ENCODE assay signal across 8 mouse cellular contexts in genomic region chr11:107506260-107506659, GRCm38 (mm10). TPM values are rescaled to one million over a fixed set of nuclear protein-coding genes. Genes with fewer than 3 reads are reported as not detected.
DNase-seq lines count a peak whose midpoint lies in the region; ATAC-seq and TF ChIP-seq lines count a peak whose summit lies in the region.

No protein-coding gene starts in this region.

- no peak overlapping the region for H3K4me2 ChIP-seq in embryonic facial prominence, embryonic 14.5 days (ENCODE audit: low read depth, low read length)
- no peak overlapping the region for H3K4me2 ChIP-seq in stomach, postnatal 0 days (replicated peaks; ENCODE audit: low read depth)

- no peak for ATAC-seq in CD4-positive, CD25-positive, alpha-beta regulatory T cell, adult 4 months
- no peak for ATAC-seq in embryonic facial prominence, embryonic 14.5 days (ENCODE audit: low read depth)
- 0 out of 2 replicates have a peak, but pooled peaks have one; percentile 40 for ATAC-seq in stomach, postnatal 0 days (ENCODE audit: low FRiP score, low TSS enrichment)

- no peak for TF ChIP-seq EP300 in stomach, postnatal 0 days (optimal IDR thresholded peaks at IDR 0.05)

- H3K27me3 ChIP-seq in embryonic facial prominence, embryonic 14.5 days (replicated peaks; ENCODE audit: control insufficient read depth, insufficient read depth, low read length): no peaks in the 10 kb centered on the region
- no peaks in the 10 kb centered on the region for H3K27me3 ChIP-seq in stomach, postnatal 0 days (ENCODE audit: control insufficient read depth, insufficient read depth, low read length)

- no peak overlapping the region for H3K4me3 ChIP-seq in left cerebral cortex, adult 2 months
- no peak overlapping the region for H3K4me3 ChIP-seq in embryonic facial prominence, embryonic 14.5 days (ENCODE audit: low read depth, low read length)
- H3K4me3 ChIP-seq in stomach, postnatal 0 days (ENCODE audit: low read depth, low read length): no peak overlapping the region

- no peak overlapping the region for H3K9ac ChIP-seq in embryonic facial prominence, embryonic 14.5 days (ENCODE audit: low read depth, low read length)
- H3K9ac ChIP-seq in stomach, postnatal 0 days (ENCODE audit: low read length): no peak overlapping the region

- DNase-seq in CD4-positive, CD25-positive, alpha-beta regulatory T cell, adult 2 months (ENCODE audit: low read depth, low spot score): peak; percentile 65
- DNase-seq in left cerebral cortex, adult 2 months (ENCODE audit: extremely low spot score in 1 of 2, low spot score in 2 of 2): no peak
- no peak for DNase-seq in left cerebral cortex, postnatal 4 days
- DNase-seq in embryonic facial prominence, embryonic 14.5 days (ENCODE audit: low spot score): peak; percentile 22
- peak; percentile 28 for DNase-seq in stomach, postnatal 0 days (ENCODE audit: low spot score)
- DNase-seq in cerebellum, postnatal 36 days: no peak
- DNase-seq in cerebellum, adult 18-20 months: no peak

- WGBS in embryonic facial prominence, embryonic 14.5 days: 78% methylated on average over 1 of the region's 1 CpGs
- 63% methylated on average over 1 of the region's 1 CpGs for WGBS in stomach, postnatal 0 days

- H3K9me3 ChIP-seq in embryonic facial prominence, embryonic 14.5 days (ENCODE audit: control insufficient read depth, low read length): no peaks in the 10 kb centered on the region
- H3K9me3 ChIP-seq in stomach, postnatal 0 days (ENCODE audit: control insufficient read depth, low read length): no peaks in the 10 kb centered on the region

- H3K4me1 ChIP-seq in embryonic facial prominence, embryonic 14.5 days (ENCODE audit: control insufficient read depth, insufficient read depth, low read length): peaks cover 4% of the 10 kb centered on the region; the same call in 1 of the 2 replicates
- 0 out of 2 replicates have a peak, but pooled peaks cover 2% of the 10 kb centered on the region for H3K4me1 ChIP-seq in stomach, postnatal 0 days (replicated peaks; ENCODE audit: control insufficient read depth, insufficient read depth)

- H3K36me3 ChIP-seq in embryonic facial prominence, embryonic 14.5 days (ENCODE audit: control insufficient read depth, insufficient read depth, low read length): no peaks in the 10 kb centered on the region
- H3K36me3 ChIP-seq in stomach, postnatal 0 days (ENCODE audit: control insufficient read depth, insufficient read depth, low read length): no peaks in the 10 kb centered on the region

- intact Hi-C loops in left cerebral cortex, adult 2 months (cut with DNase I): no loop called here
- intact Hi-C loops in left cerebral cortex, postnatal 4 days (cut with DNase I): no loop called here

- peak; percentile 66 for TF ChIP-seq CTCF in left cerebral cortex, adult 2 months (IDR thresholded peaks at IDR 0.05)
- peak; percentile 73 for TF ChIP-seq CTCF in stomach, postnatal 0 days (IDR thresholded peaks at IDR 0.05; ENCODE audit: low read depth)

- no peak overlapping the region for H3K27ac ChIP-seq in left cerebral cortex, adult 2 months
- no peak overlapping the region for H3K27ac ChIP-seq in embryonic facial prominence, embryonic 14.5 days (replicated peaks; ENCODE audit: low read depth, low read length)
- no peak overlapping the region for H3K27ac ChIP-seq in stomach, postnatal 0 days (replicated peaks)

RNA-seq across cellular contexts. Expression of gene Psmd12, which starts 27.0 kb away (rescaled TPM):
- 100 to 1,000 TPM; 106 to 112 TPM for polyA plus RNA-seq in CD4-positive, CD25-positive, alpha-beta regulatory T cell, adult 4 months (2017; shearing (Covaris generic))
- total RNA-seq in left cerebral cortex, adult 2 months (2021): 10 to 100 TPM; 67.1 to 72.9 TPM
- total RNA-seq in left cerebral cortex, postnatal 4 days (2021): 10 to 100 TPM; 76.0 to 78.0 TPM
- polyA plus RNA-seq in embryonic facial prominence, embryonic 14.5 days (2014; fragmentation: Nextera tagmentation; extraction: Ambion mirVana): 154 and 160 TPM in 2 replicates
- 137 TPM in 2 replicates for polyA plus RNA-seq in stomach, postnatal 0 days (2015; fragmentation: Nextera tagmentation; extraction: Ambion mirVana)

RNA-seq across cellular contexts. Expression of gene Pitpnc1, which starts 35.8 kb away (rescaled TPM):
- 100 to 1,000 TPM; 119 to 141 TPM for polyA plus RNA-seq in CD4-positive, CD25-positive, alpha-beta regulatory T cell, adult 4 months (2017; shearing (Covaris generic))
- 10 to 100 TPM; 54.5 to 55.2 TPM for total RNA-seq in left cerebral cortex, adult 2 months (2021)
- total RNA-seq in left cerebral cortex, postnatal 4 days (2021): 10 to 100 TPM; 78.8 to 79.4 TPM
- 20.6 and 21.2 TPM in 2 replicates for polyA plus RNA-seq in embryonic facial prominence, embryonic 14.5 days (2014; fragmentation: Nextera tagmentation; extraction: Ambion mirVana)
- polyA plus RNA-seq in stomach, postnatal 0 days (2015; fragmentation: Nextera tagmentation; extraction: Ambion mirVana): 5.0 and 5.1 TPM in 2 replicates

RNA-seq across cellular contexts. Expression of gene Helz, which starts 41.5 kb away (rescaled TPM):
- 10 to 100 TPM; 27.8 to 35.7 TPM for polyA plus RNA-seq in CD4-positive, CD25-positive, alpha-beta regulatory T cell, adult 4 months (2017; shearing (Covaris generic))
- total RNA-seq in left cerebral cortex, adult 2 months (2021): 10 to 100 TPM; 52.2 to 53.3 TPM
- total RNA-seq in left cerebral cortex, postnatal 4 days (2021): 10 to 100 TPM; 34.9 to 38.6 TPM
- 21.7 and 22.0 TPM in 2 replicates for polyA plus RNA-seq in embryonic facial prominence, embryonic 14.5 days (2014; fragmentation: Nextera tagmentation; extraction: Ambion mirVana)
- 5.3 TPM in 2 replicates for polyA plus RNA-seq in stomach, postnatal 0 days (2015; fragmentation: Nextera tagmentation; extraction: Ambion mirVana)

Comparison
In these comparisons a context has a peak if more than half of its experiments do, and no peak if none do; other contexts are left out.
1. DNase-seq: peak in CD4-positive, CD25-positive, alpha-beta regulatory T cell, adult 2 months (single experiment), embryonic facial prominence, embryonic 14.5 days (single experiment) and stomach, postnatal 0 days (single experiment); none in left cerebral cortex, adult 2 months (0 of 2), left cerebral cortex, postnatal 4 days (single experiment), cerebellum, postnatal 36 days (0 of 2) and cerebellum, adult 18-20 months (0 of 2).